Mouse (Mus musculus): Measurements from ENCODE around the gene Aplf. TPM values are rescaled to one million over a fixed set of nuclear protein-coding genes. Genes with fewer than 3 reads are reported as not detected.

Gene Aplf
- polyA plus RNA-seq, 1 experiment from 2014 or later: 15.1 TPM

GRCm38 (mm10) chr6:87669894-87670588 lies 2.0 kb downstream of the Aplf start:
- Histone ChIP-seq H3K4me2 (ENCODE audit: low read depth, low read length, severe bottlenecking) (no peak overlapping the region), H3K4me1 (replicated peaks; ENCODE audit: control insufficient read depth, insufficient read depth, low read length) (0 out of 2 replicates have a peak, but pooled peaks cover 2% of the 10 kb centered on the region), H3K27me3 (ENCODE audit: control insufficient read depth, insufficient read depth, low read length) (no peaks in the 10 kb centered on the region), H3K36me3 (ENCODE audit: control insufficient read depth, insufficient read depth, low read length) (peaks cover 3% of the 10 kb centered on the region; the same call in 1 of the 2 replicates), H3K9ac (ENCODE audit: low read length) (no peak overlapping the region), H3K4me3 (ENCODE audit: low read depth, low read length) (no peak overlapping the region), H3K27ac (ENCODE audit: low read depth, low read length) (no peak overlapping the region), H3K9me3 (ENCODE audit: control insufficient read depth, low read length) (no peaks in the 10 kb centered on the region)
- WGBS: 34% methylated on average over 7 of the region's 7 CpGs
- DNase-seq (ENCODE audit: low spot score) (no peak), ATAC-seq (replicated peaks; ENCODE audit: low FRiP score) (no peak)

- Histone ChIP-seq H3K4me2 (ENCODE audit: low read depth, low read length, severe bottlenecking) (no peak overlapping the region), H3K4me1 (replicated peaks; ENCODE audit: control insufficient read depth, insufficient read depth, low read length) (0 out of 2 replicates have a peak, but pooled peaks cover 2% of the 10 kb centered on the region), H3K9ac (ENCODE audit: low read length) (no peak overlapping the region), H3K27me3 (ENCODE audit: control insufficient read depth, insufficient read depth, low read length) (no peaks in the 10 kb centered on the region), H3K36me3 (ENCODE audit: control insufficient read depth, insufficient read depth, low read length) (peaks cover 3% of the 10 kb centered on the region; the same call in 1 of the 2 replicates), H3K4me3 (ENCODE audit: low read depth, low read length) (no peak overlapping the region), H3K9me3 (ENCODE audit: control insufficient read depth, low read length) (no peaks in the 10 kb centered on the region), H3K27ac (ENCODE audit: low read depth, low read length) (no peak overlapping the region)
- ATAC-seq (replicated peaks; ENCODE audit: low FRiP score): no peak
- DNase-seq (ENCODE audit: low spot score): no peak
- WGBS: 83% methylated on average over 3 of the region's 3 CpGs
Observed at GRCm38 (mm10) chr6:87668733-87669132, 3.3 kb downstream of the Aplf start.

- no peaks in the 10 kb centered on the region for H3K27me3 ChIP-seq (ENCODE audit: control insufficient read depth, insufficient read depth, low read length)
- no peak overlapping the region for H3K27ac ChIP-seq (ENCODE audit: low read depth, low read length)
- no peak overlapping the region for H3K9ac ChIP-seq (ENCODE audit: low read length)
- peaks cover 3% of the 10 kb centered on the region; the same call in 1 of the 2 replicates for H3K36me3 ChIP-seq (ENCODE audit: control insufficient read depth, insufficient read depth, low read length)
- DNase-seq (ENCODE audit: low spot score) (no peak), ATAC-seq (replicated peaks; ENCODE audit: low FRiP score) (no peak)
- H3K9me3 ChIP-seq (ENCODE audit: control insufficient read depth, low read length): no peaks in the 10 kb centered on the region
- 0 out of 2 replicates have a peak, but pooled peaks cover 2% of the 10 kb centered on the region for H3K4me1 ChIP-seq (replicated peaks; ENCODE audit: control insufficient read depth, insufficient read depth, low read length)
- WGBS: 61% methylated on average over 8 of the region's 8 CpGs
- no peak overlapping the region for H3K4me2 ChIP-seq (ENCODE audit: low read depth, low read length, severe bottlenecking)
- H3K4me3 ChIP-seq (ENCODE audit: low read depth, low read length): no peak overlapping the region
Observed at GRCm38 (mm10) chr6:87667804-87668203, 4.2 kb downstream of the Aplf start.

- Histone ChIP-seq H3K9me3 (ENCODE audit: control insufficient read depth, low read length) (no peaks in the 10 kb centered on the region), H3K27ac (ENCODE audit: low read depth, low read length) (no peak overlapping the region), H3K4me3 (ENCODE audit: low read depth, low read length) (no peak overlapping the region), H3K4me1 (replicated peaks; ENCODE audit: control insufficient read depth, insufficient read depth, low read length) (no peaks in the 10 kb centered on the region), H3K4me2 (ENCODE audit: low read depth, low read length, severe bottlenecking) (no peak overlapping the region), H3K36me3 (ENCODE audit: control insufficient read depth, insufficient read depth, low read length) (peaks cover 3% of the 10 kb centered on the region; the same call in 1 of the 2 replicates), H3K9ac (ENCODE audit: low read length) (no peak overlapping the region), H3K27me3 (ENCODE audit: control insufficient read depth, insufficient read depth, low read length) (no peaks in the 10 kb centered on the region)
- DNase-seq (ENCODE audit: low spot score) (no peak), ATAC-seq (replicated peaks; ENCODE audit: low FRiP score) (no peak)
- 92% methylated on average over 9 of the region's 9 CpGs for WGBS
Observed at GRCm38 (mm10) chr6:87663445-87663844, 8.5 kb downstream of the Aplf start.

- no peaks in the 10 kb centered on the region for H3K4me1 ChIP-seq (replicated peaks; ENCODE audit: control insufficient read depth, insufficient read depth, low read length)
- H3K27me3 ChIP-seq (ENCODE audit: control insufficient read depth, insufficient read depth, low read length): no peaks in the 10 kb centered on the region
- H3K4me2 ChIP-seq (ENCODE audit: low read depth, low read length, severe bottlenecking): no peak overlapping the region
- WGBS: 76% methylated on average over 6 of the region's 6 CpGs
- no peak for ATAC-seq (replicated peaks; ENCODE audit: low FRiP score)
- no peak overlapping the region for H3K9ac ChIP-seq (ENCODE audit: low read length)
- no peaks in the 10 kb centered on the region for H3K9me3 ChIP-seq (ENCODE audit: control insufficient read depth, low read length)
- no peak overlapping the region for H3K27ac ChIP-seq (ENCODE audit: low read depth, low read length)
- H3K4me3 ChIP-seq (ENCODE audit: low read depth, low read length): no peak overlapping the region
- H3K36me3 ChIP-seq (ENCODE audit: control insufficient read depth, insufficient read depth, low read length): peaks cover 3% of the 10 kb centered on the region; the same call in 1 of the 2 replicates
- no peak for DNase-seq (ENCODE audit: low spot score)
Observed at GRCm38 (mm10) chr6:87662197-87662596, 9.8 kb downstream of the Aplf start.

GRCm38 (mm10) chr6:87661707-87662106 lies 10.3 kb downstream of the Aplf start:
- no peaks in the 10 kb centered on the region for H3K4me1 ChIP-seq (replicated peaks; ENCODE audit: control insufficient read depth, insufficient read depth, low read length)

GRCm38 (mm10) chr6:87658816-87659215 lies 13.2 kb downstream of the Aplf start:
- no peak overlapping the region for H3K27ac ChIP-seq (ENCODE audit: low read depth, low read length)
- no peaks in the 10 kb centered on the region for H3K27me3 ChIP-seq (ENCODE audit: control insufficient read depth, insufficient read depth, low read length)
- ATAC-seq (replicated peaks; ENCODE audit: low FRiP score): no peak
- H3K9ac ChIP-seq (ENCODE audit: low read length): no peak overlapping the region
- H3K9me3 ChIP-seq (ENCODE audit: control insufficient read depth, low read length): no peaks in the 10 kb centered on the region
- no peak overlapping the region for H3K4me3 ChIP-seq (ENCODE audit: low read depth, low read length)
- H3K4me2 ChIP-seq (ENCODE audit: low read depth, low read length, severe bottlenecking): no peak overlapping the region
- H3K4me1 ChIP-seq (replicated peaks; ENCODE audit: control insufficient read depth, insufficient read depth, low read length): no peaks in the 10 kb centered on the region
- 93% methylated on average over 4 of the region's 4 CpGs for WGBS
- no peak for DNase-seq (ENCODE audit: low spot score)
- no peaks in the 10 kb centered on the region for H3K36me3 ChIP-seq (ENCODE audit: control insufficient read depth, insufficient read depth, low read length)

More at GRCm38 (mm10) chr6:87661707-87662106, 10.3 kb downstream of the Aplf start:
- no peak overlapping the region for H3K9ac ChIP-seq (ENCODE audit: low read length)
- DNase-seq (ENCODE audit: low spot score): no peak
- no peak for ATAC-seq (replicated peaks; ENCODE audit: low FRiP score)
- no peaks in the 10 kb centered on the region for H3K27me3 ChIP-seq (ENCODE audit: control insufficient read depth, insufficient read depth, low read length)
- peaks cover 3% of the 10 kb centered on the region; the same call in 1 of the 2 replicates for H3K36me3 ChIP-seq (ENCODE audit: control insufficient read depth, insufficient read depth, low read length)
- H3K4me3 ChIP-seq (ENCODE audit: low read depth, low read length): no peak overlapping the region
- no peak overlapping the region for H3K27ac ChIP-seq (ENCODE audit: low read depth, low read length)
- WGBS: 94% methylated on average over 2 of the region's 2 CpGs
- no peaks in the 10 kb centered on the region for H3K9me3 ChIP-seq (ENCODE audit: control insufficient read depth, low read length)
- no peak overlapping the region for H3K4me2 ChIP-seq (ENCODE audit: low read depth, low read length, severe bottlenecking)

- Histone ChIP-seq H3K27ac (ENCODE audit: low read depth, low read length) (no peak overlapping the region), H3K27me3 (ENCODE audit: control insufficient read depth, insufficient read depth, low read length) (no peaks in the 10 kb centered on the region), H3K4me1 (replicated peaks; ENCODE audit: control insufficient read depth, insufficient read depth, low read length) (no peaks in the 10 kb centered on the region), H3K4me3 (ENCODE audit: low read depth, low read length) (no peak overlapping the region), H3K4me2 (ENCODE audit: low read depth, low read length, severe bottlenecking) (no peak overlapping the region), H3K36me3 (ENCODE audit: control insufficient read depth, insufficient read depth, low read length) (no peaks in the 10 kb centered on the region), H3K9me3 (ENCODE audit: control insufficient read depth, low read length) (no peaks in the 10 kb centered on the region), H3K9ac (ENCODE audit: low read length) (no peak overlapping the region)
- ATAC-seq (replicated peaks; ENCODE audit: low FRiP score): no peak
- DNase-seq (ENCODE audit: low spot score): no peak
- 83% methylated on average over 8 of the region's 8 CpGs for WGBS
Observed at GRCm38 (mm10) chr6:87653904-87654638, 17.9 kb downstream of the Aplf start.
